Mouse (Mus musculus) gastrocnemius, postnatal 25 days (tissue): ENCODE measurements around the gene Pzp. TPM values are rescaled to one million over a fixed set of nuclear protein-coding genes. Genes with fewer than 3 reads are reported as not detected.

Experiments
- DNase-seq: peaks from one replicate; pipeline ENCODE4 v3.0.0; 2022
- total RNA-seq, 2 experiments: library from RNA; stranded (reverse); gene quantifications; 1 replicate in 1 of 2; 2 replicates in 1 of 2; pipeline ENCODE4 v1.2.3; 2021

Pzp gene
- total RNA-seq, 2 experiments from 2014 or later: not detected

GRCm38 (mm10) chr6:128479463-128480454, 46.8 kb downstream of the Pzp start:
- DNase-seq: peak; percentile 85

DNA sequence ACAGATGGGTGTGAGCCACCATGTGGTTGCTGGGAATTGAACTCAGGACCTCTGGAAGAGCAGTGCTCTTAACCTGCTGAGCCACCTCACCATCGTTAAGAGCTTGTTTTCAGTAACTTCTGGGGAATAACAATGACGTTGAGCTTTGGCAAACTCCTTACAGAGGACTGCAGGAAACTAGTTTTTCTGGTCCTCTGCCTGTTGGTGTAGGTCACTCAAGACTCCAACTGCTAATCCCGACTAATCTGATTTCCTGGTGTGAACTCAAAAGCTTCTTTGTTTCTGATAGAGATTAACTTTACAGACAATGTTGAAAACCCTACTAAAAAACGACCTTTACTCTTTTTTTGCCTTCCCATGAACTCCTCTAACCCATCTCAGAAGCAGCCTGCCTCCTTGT, 49.0 kb downstream of the Pzp start:
- DNase-seq: no peak

GRCm38 (mm10) chr6:128474112-128474511, 52.4 kb downstream of the Pzp start:
- no peak for DNase-seq

GRCm38 (mm10) chr6:128469451-128469850, 57.1 kb downstream of the Pzp start:
- no peak for DNase-seq

DNA sequence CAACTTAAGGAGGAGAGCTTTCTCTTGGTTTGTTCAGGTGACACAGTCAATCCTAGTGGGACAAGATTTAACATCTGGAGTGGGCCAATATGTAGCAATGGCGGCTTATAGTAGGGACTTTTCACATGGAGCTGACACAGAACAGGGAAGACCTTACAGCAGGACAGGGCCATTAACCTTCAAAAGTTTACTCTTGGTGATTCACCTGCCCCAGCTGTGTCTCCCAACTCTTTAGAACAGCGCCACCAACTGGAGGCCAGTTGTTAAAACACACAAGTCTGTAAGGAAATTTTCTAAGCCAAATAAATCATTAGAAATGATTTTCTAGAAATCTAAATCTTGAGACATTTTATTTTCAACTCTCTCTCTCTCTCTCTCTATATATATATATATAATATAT, 59.2 kb downstream of the Pzp start:
- DNase-seq: no peak

DNA sequence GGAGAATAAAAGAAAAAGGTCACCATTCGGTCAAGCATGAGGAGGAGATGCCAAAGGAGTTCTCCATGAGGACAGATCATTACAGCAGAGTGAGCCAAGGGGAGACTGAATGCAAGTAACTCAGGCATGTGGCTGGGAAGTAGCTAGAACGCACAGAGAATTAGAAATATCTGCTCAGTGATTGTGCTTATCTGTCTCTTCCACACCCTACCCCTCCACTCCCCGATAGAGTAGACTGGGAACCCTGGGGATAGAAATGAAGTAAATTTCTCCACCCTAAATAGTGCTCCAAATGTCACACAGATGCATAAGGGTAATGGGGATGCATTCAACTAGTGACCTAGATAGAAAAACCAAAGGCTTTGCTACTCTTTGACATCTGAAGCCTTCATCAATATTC, 60.0 kb downstream of the Pzp start:
- DNase-seq: no peak

DNA sequence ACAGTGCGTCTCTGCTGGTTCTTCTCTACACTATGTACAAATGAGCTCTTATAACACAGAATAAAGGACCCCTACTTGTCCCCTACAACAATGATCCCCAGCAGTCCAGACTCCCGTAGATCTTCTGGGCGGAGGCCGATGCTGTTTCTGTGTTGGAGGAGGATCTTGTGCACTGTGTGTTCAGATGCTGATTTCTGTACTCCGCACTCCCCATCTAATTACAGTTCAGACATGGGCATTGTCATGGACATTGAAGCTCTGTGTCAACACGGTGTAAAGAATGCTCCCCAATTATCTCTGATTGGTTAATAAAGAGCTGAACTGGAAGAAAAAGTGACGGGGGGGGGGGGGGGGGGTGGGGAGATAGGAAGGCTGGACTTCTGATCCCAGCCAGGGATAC, 60.5 kb downstream of the Pzp start:
- DNase-seq: no peak

DNA sequence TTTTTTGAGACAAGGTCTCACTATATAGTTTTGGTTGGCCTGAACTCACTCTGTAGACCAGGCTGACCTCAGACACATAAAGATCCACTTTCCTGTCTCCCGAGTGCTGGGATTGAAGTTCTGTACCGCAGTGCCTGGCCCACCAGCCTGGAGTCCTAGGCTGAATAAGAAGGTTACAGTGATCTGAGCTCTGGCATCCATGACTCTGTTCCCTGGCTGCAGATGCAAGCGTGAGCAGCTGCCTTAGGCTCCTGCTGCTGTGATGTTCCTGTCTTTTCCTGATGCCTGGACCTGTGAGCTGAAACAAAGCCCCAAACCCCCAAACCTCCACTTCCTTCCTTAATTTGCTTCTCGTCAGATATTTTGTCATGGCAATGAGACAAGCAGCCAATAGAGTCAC, 61.5 kb downstream of the Pzp start:
- DNase-seq: no peak

DNA sequence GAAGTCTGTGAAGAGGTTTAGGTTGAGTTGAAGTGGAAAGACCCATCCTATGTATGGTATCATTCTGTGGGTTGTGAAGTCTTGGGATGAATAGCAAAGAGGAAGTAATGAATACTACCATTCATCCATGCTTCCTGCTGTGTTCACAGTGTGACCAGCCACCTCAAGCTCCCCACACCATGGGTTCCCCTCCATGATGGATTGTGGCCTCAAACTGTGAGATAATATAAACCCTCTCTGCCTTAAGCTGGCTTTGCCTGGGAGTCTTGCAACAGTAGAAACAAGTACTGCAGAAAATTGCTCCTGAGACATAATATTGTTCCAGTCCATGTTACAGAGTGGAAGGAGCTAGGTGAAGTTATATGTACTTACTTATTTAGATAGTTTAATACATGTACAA, 64.9 kb downstream of the Pzp start:
- no peak for DNase-seq

- DNase-seq: no peak
Observed at GRCm38 (mm10) chr6:128460729-128461503, 65.6 kb downstream of the Pzp start.

GRCm38 (mm10) chr6:128460321-128460720, 66.2 kb downstream of the Pzp start:
- no peak for DNase-seq

- no peak for DNase-seq
Observed at GRCm38 (mm10) chr6:128457186-128457585, 69.3 kb downstream of the Pzp start.

DNA sequence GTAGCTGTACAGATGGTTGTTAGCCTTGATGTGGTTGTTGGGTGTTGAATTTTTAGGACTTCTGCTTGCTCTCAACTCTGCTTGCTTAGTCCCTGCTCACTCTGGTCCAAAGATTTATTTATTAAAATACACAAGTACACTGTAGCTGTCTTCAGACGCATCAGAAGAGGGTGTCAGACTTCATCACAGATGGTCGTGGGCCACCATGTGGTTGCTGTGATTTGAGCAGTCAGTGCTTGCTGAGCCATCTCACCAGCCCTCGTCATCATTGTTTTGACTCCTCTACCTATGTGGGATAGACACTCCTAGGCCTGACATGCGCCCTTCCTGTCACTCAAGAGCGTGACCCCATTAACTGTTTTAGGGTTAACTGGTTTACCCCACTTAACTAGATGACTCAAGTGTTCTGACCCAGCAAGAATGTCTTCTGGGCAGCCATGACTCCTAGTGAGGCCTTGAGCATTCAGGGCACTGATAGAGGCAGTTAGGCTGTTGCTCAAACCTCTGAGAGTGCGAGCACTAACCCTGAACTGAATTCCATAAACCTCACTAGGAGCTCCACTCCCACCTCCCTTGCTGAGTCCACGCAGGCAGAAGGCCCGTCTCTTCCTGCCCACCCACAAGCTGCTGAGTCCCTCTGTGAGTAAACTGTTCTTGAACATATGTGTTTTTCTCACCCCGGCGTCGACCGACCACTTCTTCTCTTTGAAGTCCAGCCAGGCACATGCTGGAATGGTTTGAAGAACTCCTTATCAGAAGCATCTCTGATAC, 70.5 kb downstream of the Pzp start:
- no peak for DNase-seq

- no peak for DNase-seq
Observed at GRCm38 (mm10) chr6:128447063-128447462, 79.5 kb downstream of the Pzp start.

DNA sequence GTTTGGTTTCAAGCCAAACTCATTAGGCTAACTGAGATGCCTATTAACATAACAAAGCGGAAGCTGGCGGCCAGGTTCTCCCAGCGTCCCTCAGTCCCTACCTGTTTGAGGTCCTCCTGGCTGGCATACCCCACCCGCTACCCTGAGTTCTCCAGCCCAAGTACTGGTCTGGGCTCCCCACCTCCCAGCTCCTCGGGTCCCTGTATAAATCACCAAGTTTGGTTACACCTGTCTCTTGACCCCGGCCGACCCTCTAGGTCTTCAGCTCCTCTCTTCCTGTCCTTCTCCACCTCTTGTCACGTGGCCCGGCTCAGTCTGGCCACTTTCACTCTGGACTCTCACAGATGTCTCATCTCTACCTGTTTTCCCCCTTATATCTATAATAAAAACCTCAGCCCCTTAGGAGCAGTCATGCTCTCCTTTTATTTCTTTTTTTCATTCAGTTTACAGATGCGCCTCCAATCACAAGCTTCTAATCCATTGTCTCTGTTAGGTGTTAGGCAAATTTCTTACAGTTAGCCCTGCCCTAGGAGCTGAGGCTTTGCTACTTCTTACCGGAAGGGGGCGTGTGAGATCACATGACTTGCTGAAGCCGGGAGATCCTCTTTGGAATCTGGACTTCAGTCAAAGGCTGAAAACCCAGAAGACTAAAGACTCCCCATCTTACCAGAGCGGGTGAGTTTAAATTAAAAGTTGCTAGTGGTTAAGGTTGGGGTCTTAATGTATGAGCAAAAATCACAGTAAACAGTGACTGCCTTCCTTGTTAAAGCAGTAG, 80.6 kb downstream of the Pzp start:
- no peak for DNase-seq

GRCm38 (mm10) chr6:128440238-128440637, 86.3 kb downstream of the Pzp start:
- no peak for DNase-seq

GRCm38 (mm10) chr6:128438871-128439341, 87.6 kb downstream of the Pzp start:
- DNase-seq: no peak

- peak; percentile 95 for DNase-seq
Observed at GRCm38 (mm10) chr6:128438317-128438870, 88.1 kb downstream of the Pzp start, which contains the start of gene Fkbp4. Gene Fkbp4 (minus strand): TSS chr6:128438677.

DNA sequence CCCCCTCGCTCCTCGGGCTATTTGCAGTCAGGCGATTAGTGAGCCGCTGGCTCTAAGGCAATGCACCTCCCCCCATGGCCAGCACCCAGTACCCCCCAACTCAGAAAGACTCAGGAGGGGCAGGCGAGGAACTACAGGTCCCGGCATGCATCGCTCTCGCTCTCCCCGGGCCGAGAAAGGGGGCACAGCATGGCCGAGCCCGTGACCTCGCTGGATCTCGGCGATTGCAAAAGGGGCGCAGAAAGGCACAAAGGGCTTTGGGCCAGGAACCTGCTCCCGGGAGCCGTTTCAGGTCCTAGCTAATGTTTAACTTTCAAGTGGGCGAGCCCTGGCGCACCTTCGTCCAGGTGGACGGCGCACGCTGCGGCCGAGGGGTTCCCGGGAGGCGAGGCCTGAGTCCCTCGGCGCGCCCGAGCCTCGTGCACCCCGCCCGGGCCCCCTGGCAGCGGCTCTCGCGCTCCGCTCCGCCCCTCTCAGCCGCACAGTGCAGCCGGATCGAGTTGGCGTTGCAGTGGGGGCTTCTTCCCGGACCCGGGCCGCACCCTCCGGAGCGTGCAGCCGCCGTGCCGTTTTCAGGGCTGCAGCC, 88.7 kb downstream of the Pzp start:
- peak; percentile 63 for DNase-seq

GRCm38 (mm10) chr6:128437288-128437687, 89.2 kb downstream of the Pzp start:
- no peak for DNase-seq
